Mouse (Mus musculus): ENCODE results near the gene Gfod2. TPM values are rescaled to one million over a fixed set of nuclear protein-coding genes. Genes with fewer than 3 reads are reported as not detected.

Gene Gfod2
- polyA plus RNA-seq, 1 experiment from 2014 or later: 3.1 TPM

- ATAC-seq (ENCODE audit: low read depth) (peak; percentile 62), DNase-seq (peak; percentile 49)
- peaks cover 35% of the 10 kb centered on the region for H3K4me1 ChIP-seq (replicated peaks)
- 8% methylated on average over 30 of the region's 30 CpGs for WGBS (ENCODE audit: insufficient replicate concordance)
- peak overlapping the region; percentile 81 for H3K4me2 ChIP-seq
- peaks cover 21% of the 10 kb centered on the region for H3K36me3 ChIP-seq
- no peak overlapping the region for H3K27ac ChIP-seq
- peaks cover 15% of the 10 kb centered on the region for H3K27me3 ChIP-seq
- H3K9me3 ChIP-seq (replicated peaks): no peaks in the 10 kb centered on the region
- peak overlapping the region; percentile 48 for H3K4me3 ChIP-seq (replicated peaks)
- H3K9ac ChIP-seq: peak overlapping the region; percentile 36; the same call in 1 of the 2 replicates
Measured at GRCm38 (mm10) chr8:105693648-105694047, 64.8 kb downstream of the Gfod2 start.

GRCm38 (mm10) chr8:105692449-105693182, 65.8 kb downstream of the Gfod2 start:
- no peak overlapping the region for H3K4me3 ChIP-seq (replicated peaks)
- 77% methylated on average over 11 of the region's 11 CpGs for WGBS (ENCODE audit: insufficient replicate concordance)
- peaks cover 11% of the 10 kb centered on the region for H3K36me3 ChIP-seq
- no peak for ATAC-seq (ENCODE audit: low read depth)
- H3K27me3 ChIP-seq: peaks cover 15% of the 10 kb centered on the region
- H3K4me2 ChIP-seq: no peak overlapping the region
- no peaks in the 10 kb centered on the region for H3K9me3 ChIP-seq (replicated peaks)
- H3K9ac ChIP-seq: no peak overlapping the region
- no peak for DNase-seq
- peaks cover 41% of the 10 kb centered on the region for H3K4me1 ChIP-seq (replicated peaks)
- no peak overlapping the region for H3K27ac ChIP-seq

- Histone ChIP-seq H3K4me2 (no peak overlapping the region), H3K4me1 (replicated peaks) (peaks cover 35% of the 10 kb centered on the region), H3K27me3 (peaks cover 15% of the 10 kb centered on the region), H3K27ac (no peak overlapping the region), H3K36me3 (no peaks in the 10 kb centered on the region), H3K4me3 (replicated peaks) (no peak overlapping the region), H3K9me3 (replicated peaks) (no peaks in the 10 kb centered on the region), H3K9ac (no peak overlapping the region)
- 67% methylated on average over 14 of the region's 14 CpGs for WGBS (ENCODE audit: insufficient replicate concordance)
- DNase-seq (no peak), ATAC-seq (ENCODE audit: low read depth) (no peak)
Measured at GRCm38 (mm10) chr8:105690978-105691377, 67.5 kb downstream of the Gfod2 start.

- DNase-seq: no peak
- H3K4me2 ChIP-seq: no peak overlapping the region
- H3K4me3 ChIP-seq (replicated peaks): no peak overlapping the region
- H3K9me3 ChIP-seq (replicated peaks): no peaks in the 10 kb centered on the region
- peaks cover 11% of the 10 kb centered on the region for H3K27me3 ChIP-seq
- H3K27ac ChIP-seq: no peak overlapping the region
- no peak overlapping the region for H3K9ac ChIP-seq
- 85% methylated on average over 9 of the region's 9 CpGs for WGBS (ENCODE audit: insufficient replicate concordance)
- no peak for ATAC-seq (ENCODE audit: low read depth)
- H3K4me1 ChIP-seq (replicated peaks): peaks cover 44% of the 10 kb centered on the region
- H3K36me3 ChIP-seq: no peaks in the 10 kb centered on the region
Measured at GRCm38 (mm10) chr8:105689983-105690360, 68.5 kb downstream of the Gfod2 start.

GRCm38 (mm10) chr8:105689256-105689982, 69.0 kb downstream of the Gfod2 start:
- WGBS (ENCODE audit: insufficient replicate concordance): 77% methylated on average over 35 of the region's 35 CpGs
- H3K4me2 ChIP-seq: no peak overlapping the region
- no peak overlapping the region for H3K4me3 ChIP-seq (replicated peaks)
- H3K36me3 ChIP-seq: no peaks in the 10 kb centered on the region
- ATAC-seq (ENCODE audit: low read depth) (no peak), DNase-seq (no peak)
- peaks cover 43% of the 10 kb centered on the region for H3K4me1 ChIP-seq (replicated peaks)
- no peak overlapping the region for H3K27ac ChIP-seq
- no peaks in the 10 kb centered on the region for H3K9me3 ChIP-seq (replicated peaks)
- peaks cover 7% of the 10 kb centered on the region for H3K27me3 ChIP-seq
- no peak overlapping the region for H3K9ac ChIP-seq

- Histone ChIP-seq H3K9me3 (replicated peaks) (no peaks in the 10 kb centered on the region), H3K4me3 (replicated peaks) (no peak overlapping the region), H3K4me2 (no peak overlapping the region), H3K36me3 (peaks cover 11% of the 10 kb centered on the region), H3K27ac (no peak overlapping the region), H3K9ac (no peak overlapping the region), H3K4me1 (replicated peaks) (peaks cover 31% of the 10 kb centered on the region), H3K27me3 (no peaks in the 10 kb centered on the region)
- DNase-seq: no peak
- WGBS (ENCODE audit: insufficient replicate concordance): 46% methylated on average over 14 of the region's 14 CpGs
- ATAC-seq (ENCODE audit: low read depth): no peak
Measured at GRCm38 (mm10) chr8:105688242-105688752, 70.2 kb downstream of the Gfod2 start.

- no peak overlapping the region for H3K27ac ChIP-seq
- H3K4me1 ChIP-seq (replicated peaks): peaks cover 28% of the 10 kb centered on the region
- no peak overlapping the region for H3K9ac ChIP-seq
- ATAC-seq (ENCODE audit: low read depth) (no peak), DNase-seq (no peak)
- H3K9me3 ChIP-seq (replicated peaks): no peaks in the 10 kb centered on the region
- whole genome bisulfite sequencing (ENCODE audit: insufficient replicate concordance): 78% methylated on average over 8 of the region's 8 CpGs
- peaks cover 18% of the 10 kb centered on the region for H3K36me3 ChIP-seq
- H3K4me2 ChIP-seq: no peak overlapping the region
- H3K4me3 ChIP-seq (replicated peaks): no peak overlapping the region
- H3K27me3 ChIP-seq: no peaks in the 10 kb centered on the region
Measured at GRCm38 (mm10) chr8:105687512-105687911, 71.0 kb downstream of the Gfod2 start.

GRCm38 (mm10) chr8:105686551-105686950, 71.9 kb downstream of the Gfod2 start:
- H3K4me2 ChIP-seq: peak overlapping the region; percentile 36; the same call in 1 of the 2 replicates
- H3K4me3 ChIP-seq (replicated peaks): no peak overlapping the region
- H3K4me1 ChIP-seq (replicated peaks): peaks cover 28% of the 10 kb centered on the region
- H3K36me3 ChIP-seq: peaks cover 27% of the 10 kb centered on the region
- H3K27ac ChIP-seq: no peak overlapping the region
- WGBS (ENCODE audit: insufficient replicate concordance): 53% methylated on average over 6 of the region's 6 CpGs
- no peak for DNase-seq
- no peaks in the 10 kb centered on the region for H3K9me3 ChIP-seq (replicated peaks)
- H3K9ac ChIP-seq: no peak overlapping the region
- no peaks in the 10 kb centered on the region for H3K27me3 ChIP-seq
- no peak for ATAC-seq (ENCODE audit: low read depth)

GRCm38 (mm10) chr8:105685796-105686308, 72.6 kb downstream of the Gfod2 start, which contains the start of gene Carmil2:
TSS of gene Carmil2 (plus strand) at chr8:105686274.
- ATAC-seq (ENCODE audit: low read depth) (no peak), DNase-seq (peak; percentile 41)
- no peak within 1 kb of the TSS for H3K9ac ChIP-seq
- H3K27me3 ChIP-seq: no peaks in the 10 kb centered on the region
- no peaks in the 10 kb centered on the region for H3K9me3 ChIP-seq (replicated peaks)
- no peak within 1 kb of the TSS for H3K27ac ChIP-seq
- H3K4me2 ChIP-seq: peak within 1 kb of the TSS; percentile 36
- H3K36me3 ChIP-seq: peaks cover 34% of the 10 kb centered on the region
- H3K4me1 ChIP-seq (replicated peaks): peaks cover 25% of the 10 kb centered on the region
- WGBS (ENCODE audit: insufficient replicate concordance): 5% methylated on average over 21 of the region's 26 CpGs
- H3K4me3 ChIP-seq (replicated peaks): 0 out of 2 replicates have a peak within 1 kb of the TSS, but pooled peaks have one; percentile 1

GRCm38 (mm10) chr8:105685325-105685724, 73.1 kb downstream of the Gfod2 start:
- H3K27ac ChIP-seq: no peak overlapping the region
- no peaks in the 10 kb centered on the region for H3K9me3 ChIP-seq (replicated peaks)
- no peaks in the 10 kb centered on the region for H3K27me3 ChIP-seq
- H3K4me1 ChIP-seq (replicated peaks): peaks cover 23% of the 10 kb centered on the region
- no peak overlapping the region for H3K9ac ChIP-seq
- 58% methylated on average over 7 of the region's 7 CpGs for WGBS (ENCODE audit: insufficient replicate concordance)
- peak overlapping the region; percentile 36 for H3K4me2 ChIP-seq
- peaks cover 40% of the 10 kb centered on the region for H3K36me3 ChIP-seq
- H3K4me3 ChIP-seq (replicated peaks): no peak overlapping the region
- no peak for ATAC-seq (ENCODE audit: low read depth)
- DNase-seq: no peak

- peaks cover 99% of the 10 kb centered on the region for H3K36me3 ChIP-seq
- H3K27ac ChIP-seq: no peak overlapping the region
- H3K27me3 ChIP-seq: no peaks in the 10 kb centered on the region
- H3K4me3 ChIP-seq (replicated peaks): no peak overlapping the region
- no peak overlapping the region for H3K4me2 ChIP-seq
- no peak for ATAC-seq (ENCODE audit: low read depth)
- DNase-seq: no peak
- no peaks in the 10 kb centered on the region for H3K4me1 ChIP-seq (replicated peaks)
- 77% methylated on average over 1 of the region's 1 CpGs for WGBS (ENCODE audit: insufficient replicate concordance)
- H3K9ac ChIP-seq: no peak overlapping the region
- no peaks in the 10 kb centered on the region for H3K9me3 ChIP-seq (replicated peaks)
Measured at GRCm38 (mm10) chr8:105677891-105678290, 80.6 kb downstream of the Gfod2 start.

Data from liver, embryonic 13.5 days (tissue).